Mouse (Mus musculus) CH12.LX (cell line): ENCODE data around the gene Eif1ad. TPM values are rescaled to one million over a fixed set of nuclear protein-coding genes. Genes with fewer than 3 reads are reported as not detected.
A peak's percentile ranks its signal among the peaks of the same experiment; 100 is the strongest.

ENCODE experiments used
- DNase-seq: peaks from one replicate; pipeline ENCODE4 v3.0.0-alpha.2; 2013; ENCODE audit errors: extremely low read depth
- H3K27ac ChIP-seq: 2 replicates; pipeline ENCODE4 v1.5.1; 2012; ENCODE audit warnings: low read depth, mild to moderate bottlenecking, control low read depth, moderate library complexity; ENCODE audit not compliant: insufficient read depth
- H3K27me3 ChIP-seq: replicated peaks from 2 replicates; pipeline ENCODE3; 2012; ENCODE audit warnings: inconsistent platforms
- H3K36me3 ChIP-seq, 2 experiments: replicated peaks in 1 of 2; 2 replicates each; pipeline versions ENCODE3 to v1.6.1; 2012; ENCODE audit warnings: inconsistent platforms in 1 of 2, low read length in 1 of 2, mild to moderate bottlenecking in 1 of 2, mixed read lengths in 1 of 2, moderate library complexity in 1 of 2; ENCODE audit not compliant: control insufficient read depth in 1 of 2, insufficient read depth in 1 of 2
- H3K4me1 ChIP-seq, 2 experiments: 2 replicates each; pipeline ENCODE4 v1.6.1; 2012; ENCODE audit warnings: inconsistent platforms in 1 of 2, moderate library complexity in 1 of 2; ENCODE audit not compliant: insufficient read depth in 2 of 2, control insufficient read depth in 1 of 2
- H3K4me2 ChIP-seq: 2 replicates; pipeline ENCODE4 v1.6.1; 2012; ENCODE audit warnings: low read depth, mild to moderate bottlenecking, control low read depth; ENCODE audit not compliant: poor library complexity, insufficient read depth, severe bottlenecking
- H3K4me3 ChIP-seq, 3 experiments: fragments of 150-350 bp in 1 of 3; sonication (generic) in 1 of 3; replicated peaks in 1 of 3; 2 replicates each; pipeline versions ENCODE3 to v1.5.1; 2011 to 2012; ENCODE audit warnings: low read depth in 2 of 3, low read length in 2 of 3, mild to moderate bottlenecking in 2 of 3, moderate library complexity in 2 of 3, control low read depth in 1 of 3, improper control_type of control experiment in 1 of 3, inconsistent platforms in 1 of 3, mixed read lengths in 1 of 3; ENCODE audit not compliant: poor library complexity in 1 of 3
- H3K79me2 ChIP-seq: replicated peaks from 2 replicates; pipeline ENCODE4 v1.6.1; 2012; ENCODE audit warnings: mild to moderate bottlenecking, moderate library complexity; ENCODE audit not compliant: control insufficient read depth, poor library complexity, insufficient read depth, severe bottlenecking; ENCODE audit errors: extremely low read depth
- H3K9ac ChIP-seq: 2 replicates; pipeline ENCODE4 v1.6.1; 2012; ENCODE audit warnings: low read depth, mild to moderate bottlenecking, control low read depth, moderate library complexity; ENCODE audit not compliant: insufficient read depth
- H3K9me3 ChIP-seq: replicated peaks from 2 replicates; pipeline ENCODE3; 2012; ENCODE audit warnings: low read length, inconsistent platforms, mixed read lengths
- CHD1 ChIP-seq: IDR thresholded peaks from 2 replicates; pipeline ENCODE4 v1.6.1; 2012; ENCODE audit warnings: low read depth, low read length, improper control_type of control experiment, inconsistent platforms
- CHD2 ChIP-seq: IDR thresholded peaks from 2 replicates; pipeline ENCODE4 v1.6.1; 2011; ENCODE audit warnings: low read length, improper control_type of control experiment
- E2F4 ChIP-seq: IDR thresholded peaks from 2 replicates; pipeline ENCODE4 v1.6.1; 2011; ENCODE audit warnings: low read depth, low read length, improper control_type of control experiment; ENCODE audit not compliant: insufficient replicate concordance
- GABPA ChIP-seq: IDR thresholded peaks from 2 replicates; pipeline ENCODE4 v1.6.1; 2012; ENCODE audit warnings: low read depth, low read length, improper control_type of control experiment, inconsistent platforms; ENCODE audit not compliant: insufficient replicate concordance
- HCFC1 ChIP-seq: IDR thresholded peaks from 2 replicates; pipeline ENCODE4 v1.6.1; 2012; ENCODE audit warnings: low read depth, mild to moderate bottlenecking, inconsistent platforms, low read length, improper control_type of control experiment
- IRF4 ChIP-seq: IDR thresholded peaks from 2 replicates; pipeline ENCODE4 v1.6.1; 2014; ENCODE audit warnings: low read depth, mild to moderate bottlenecking, inconsistent platforms, low read length, improper control_type of control experiment
- JUN ChIP-seq: IDR thresholded peaks from 2 replicates; pipeline ENCODE4 v1.6.1; 2011; ENCODE audit warnings: low read depth, mild to moderate bottlenecking, low read length, improper control_type of control experiment, moderate library complexity; ENCODE audit not compliant: insufficient read depth
- JUND ChIP-seq: conservative IDR thresholded peaks from 2 replicates; pipeline ENCODE4 v1.6.1; 2011; ENCODE audit warnings: low read depth, low read length, improper control_type of control experiment
- KAT2A ChIP-seq: IDR thresholded peaks from 2 replicates; pipeline ENCODE4 v1.6.1; 2012; ENCODE audit warnings: low read length, improper control_type of control experiment, inconsistent platforms; ENCODE audit not compliant: insufficient replicate concordance
- MAFK ChIP-seq: IDR thresholded peaks from 2 replicates; pipeline ENCODE4 v1.6.1; 2011; ENCODE audit warnings: low read length, improper control_type of control experiment; ENCODE audit not compliant: insufficient replicate concordance
- MAX ChIP-seq: IDR thresholded peaks from 2 replicates; pipeline ENCODE4 v1.6.1; 2011; ENCODE audit warnings: low read length, improper control_type of control experiment
- MEF2A ChIP-seq: IDR thresholded peaks from 2 replicates; pipeline ENCODE4 v1.6.1; 2014; ENCODE audit warnings: low read depth, mild to moderate bottlenecking, inconsistent platforms, low read length, improper control_type of control experiment, borderline replicate concordance
- MXI1 ChIP-seq: IDR thresholded peaks from 2 replicates; pipeline ENCODE4 v1.6.1; 2011; ENCODE audit warnings: mild to moderate bottlenecking, low read depth, low read length, improper control_type of control experiment
- MYC ChIP-seq: IDR thresholded peaks from 2 replicates; pipeline ENCODE4 v1.6.1; 2011; ENCODE audit warnings: low read depth, mild to moderate bottlenecking, improper control_type of control experiment, low read length
- NELFE ChIP-seq: IDR thresholded peaks from 2 replicates; pipeline ENCODE4 v1.6.1; 2011; ENCODE audit warnings: low read depth, low read length, improper control_type of control experiment
- POLR2A ChIP-seq: IDR thresholded peaks from 2 replicates; pipeline ENCODE4 v1.6.1; 2011; ENCODE audit warnings: low read depth, mild to moderate bottlenecking, improper control_type of control experiment, low read length
- SIN3A ChIP-seq: IDR thresholded peaks from 2 replicates; pipeline ENCODE4 v1.6.1; 2012; ENCODE audit warnings: low read length, improper control_type of control experiment, inconsistent platforms
- TCF12 ChIP-seq: IDR thresholded peaks from 2 replicates; pipeline ENCODE4 v1.6.1; 2014; ENCODE audit warnings: low read depth, mild to moderate bottlenecking, inconsistent platforms, low read length, improper control_type of control experiment
- UBTF ChIP-seq: IDR thresholded peaks from 2 replicates; pipeline ENCODE4 v1.6.1; 2012; ENCODE audit warnings: low read depth, mild to moderate bottlenecking, inconsistent platforms, low read length, improper control_type of control experiment, moderate library complexity
- USF1 ChIP-seq: IDR thresholded peaks from 2 replicates; pipeline ENCODE4 v1.6.1; 2014; ENCODE audit warnings: low read depth, mild to moderate bottlenecking, inconsistent platforms, low read length, improper control_type of control experiment
- USF2 ChIP-seq: conservative IDR thresholded peaks from 2 replicates; pipeline ENCODE4 v1.6.1; 2011; ENCODE audit warnings: low read depth, low read length, improper control_type of control experiment
- ZC3H11A ChIP-seq: IDR thresholded peaks from 2 replicates; pipeline ENCODE4 v1.6.1; 2012; ENCODE audit warnings: low read depth, mild to moderate bottlenecking, inconsistent platforms, low read length, improper control_type of control experiment
- dilution Hi-C: fragments of 300-500 bp; cut with MboI; formaldehyde crosslinking; loops from 2 replicates; pipeline ENCODE4 v1.14.3; 2020; ENCODE audit warnings: low sequenced_read_pairs; ENCODE audit not compliant: extremely low pct_unique_long_range_greater_than_20kb, extremely low pct_ligation_motif_present
- in situ Hi-C: fragments of 300-500 bp; cut with MboI; formaldehyde crosslinking; loops from 3 replicates; pipeline ENCODE4 v1.14.3; 2019; ENCODE audit warnings: low sequenced_read_pairs, low pct_ligation_motif_present, low pct_unique_long_range_greater_than_20kb, mixed read lengths
- polyA plus RNA-seq: library from polyadenylated mRNA; unstranded; fragments of >175 nt; gene quantifications from 2 replicates; pipeline ENCODE4 v1.2.1, GENCODE M21; 2012; ENCODE audit warnings: low read depth; ENCODE audit not compliant: insufficient read length
- total RNA-seq, 2 experiments: library from RNA; depleted of rRNA; stranded (reverse); fragments of 300-350 nt in 1 of 2; fragments of >200 nt in 1 of 2; gene quantifications; 2 replicates each; pipeline ENCODE4 v1.2.3; 2012 to 2014

Eif1ad gene
- total and polyA plus RNA-seq, 3 experiments = 68.4 to 98.8 (median 79.3) TPM

DNA sequence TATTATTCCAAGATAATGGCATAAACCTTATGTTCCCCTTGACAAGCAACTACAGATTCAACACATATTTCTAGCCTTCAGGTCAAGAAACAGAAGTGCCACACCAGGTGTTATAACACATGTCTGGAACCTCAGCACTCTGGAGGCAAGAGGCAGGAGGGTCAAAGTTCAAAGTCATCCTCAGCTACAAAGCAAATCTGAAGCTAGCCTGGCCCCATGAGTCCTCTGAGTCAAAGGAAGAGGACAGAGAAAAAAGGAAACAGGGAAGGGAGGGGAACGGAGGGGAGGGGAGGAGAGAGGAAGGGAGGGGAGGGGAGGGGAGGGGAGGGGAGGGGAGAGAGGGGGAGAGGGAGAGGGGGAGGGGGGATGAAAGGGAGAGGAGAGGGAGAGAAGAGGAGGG, 10.5 kb upstream of the Eif1ad start:
- H3K4me3 ChIP-seq = no peak overlapping the region
- TF ChIP-seq JUN (no peak), MYC (no peak), USF1 (no peak), POLR2A (no peak), JUND (no peak), TCF12 (no peak), HCFC1 (no peak), MEF2A (no peak), NELFE (no peak), MAX (no peak), SIN3A (no peak), E2F4 (no peak), MAFK (no peak), CHD2 (no peak), GABPA (no peak), USF2 (no peak), CHD1 (no peak), ZC3H11A (no peak)
- TF ChIP-seq, all 38 proteins: peak for 0
- Histone ChIP-seq H3K79me2 (no peaks in the 10 kb centered on the region), H3K27me3 (no peaks in the 10 kb centered on the region), H3K4me2 (no peak overlapping the region), H3K9me3 (no peaks in the 10 kb centered on the region), H3K9ac (no peak overlapping the region), H3K27ac (no peak overlapping the region), H3K36me3 (peaks cover 0 to 5% of the 10 kb centered on the region in 2 experiments), H3K4me1 (peaks cover 7 to 19% of the 10 kb centered on the region in 2 experiments)
- in situ Hi-C loops (no loop called here), dilution Hi-C loops (no loop called here)
- peak; percentile 31 for DNase-seq

GRCm38 (mm10) chr19:5362186-5362585, 4.4 kb upstream of the Eif1ad start:
- H3K27ac ChIP-seq = no peak overlapping the region
- H3K9me3 ChIP-seq = no peaks in the 10 kb centered on the region
- no peak overlapping the region for H3K9ac ChIP-seq
- no peak for DNase-seq
- no peak overlapping the region for H3K4me3 ChIP-seq
- no peak overlapping the region for H3K4me2 ChIP-seq
- TF ChIP-seq IRF4 (no peak), UBTF (no peak), KAT2A (no peak), MXI1 (no peak), POLR2A (no peak)
- peaks cover 8 to 30% of the 10 kb centered on the region in 2 experiments for H3K36me3 ChIP-seq
- in situ Hi-C loops = no loop called here
- peaks cover 18 to 46% of the 10 kb centered on the region in 2 experiments for H3K4me1 ChIP-seq
- H3K79me2 ChIP-seq = peaks cover 18% of the 10 kb centered on the region
- dilution Hi-C loops = no loop called here
- no peaks in the 10 kb centered on the region for H3K27me3 ChIP-seq
